Mouse (Mus musculus) CH12.LX (cell line): ENCODE data around the gene Fbxw10.

Source experiments
- BHLHE40 ChIP-seq: IDR thresholded peaks from 2 replicates; pipeline ENCODE4 v1.6.1; 2011; ENCODE audit warnings: mild to moderate bottlenecking, low read depth, low read length, improper control_type of control experiment
- CTCF ChIP-seq, 2 experiments: IDR thresholded peaks in 1 of 2; conservative IDR thresholded peaks in 1 of 2; 2 replicates each; pipeline ENCODE4 v1.5.1; 2011 to 2012; ENCODE audit warnings: low read depth in 2 of 2, low read length in 2 of 2, improper control_type of control experiment in 1 of 2, inconsistent platforms in 1 of 2, mild to moderate bottlenecking in 1 of 2, moderate library complexity in 1 of 2
- EP300 ChIP-seq: IDR thresholded peaks from 2 replicates; pipeline ENCODE4 v1.6.1; 2011; ENCODE audit warnings: low read length, improper control_type of control experiment
- GABPA ChIP-seq: IDR thresholded peaks from 2 replicates; pipeline ENCODE4 v1.6.1; 2012; ENCODE audit warnings: low read depth, low read length, improper control_type of control experiment, inconsistent platforms; ENCODE audit not compliant: insufficient replicate concordance
- MAX ChIP-seq: IDR thresholded peaks from 2 replicates; pipeline ENCODE4 v1.6.1; 2011; ENCODE audit warnings: low read length, improper control_type of control experiment
- MYC ChIP-seq: IDR thresholded peaks from 2 replicates; pipeline ENCODE4 v1.6.1; 2011; ENCODE audit warnings: low read depth, mild to moderate bottlenecking, improper control_type of control experiment, low read length
- POLR2A ChIP-seq: IDR thresholded peaks from 2 replicates; pipeline ENCODE4 v1.6.1; 2011; ENCODE audit warnings: low read depth, mild to moderate bottlenecking, improper control_type of control experiment, low read length
- RCOR1 ChIP-seq: conservative IDR thresholded peaks from 2 replicates; pipeline ENCODE4 v1.6.1; 2012; ENCODE audit warnings: low read depth, mild to moderate bottlenecking, inconsistent platforms, low read length, improper control_type of control experiment
- USF2 ChIP-seq: conservative IDR thresholded peaks from 2 replicates; pipeline ENCODE4 v1.6.1; 2011; ENCODE audit warnings: low read depth, low read length, improper control_type of control experiment
- ZC3H11A ChIP-seq: IDR thresholded peaks from 2 replicates; pipeline ENCODE4 v1.6.1; 2012; ENCODE audit warnings: low read depth, mild to moderate bottlenecking, inconsistent platforms, low read length, improper control_type of control experiment

GRCm38 (mm10) chr11:62820661-62821437 is 26.0 kb upstream of the Fbxw10 start:
- TF ChIP-seq CTCF (conservative IDR thresholded peaks at IDR 0.05 in 1 of 2, IDR thresholded peaks at IDR 0.05 in 1 of 2; ENCODE audit: low read depth in 2 of 2, low read length in 2 of 2), result no peak
- TF ChIP-seq USF2, result no peak
- no peak for TF ChIP-seq POLR2A
- TF ChIP-seq EP300, result no peak
- no peak for TF ChIP-seq MAX
- no peak for TF ChIP-seq GABPA
- TF ChIP-seq ZC3H11A, result no peak
- TF ChIP-seq RCOR1, result no peak
- no peak; the same call in 1 of the 2 replicates for TF ChIP-seq BHLHE40
- no peak for TF ChIP-seq MYC
